Mouse (Mus musculus) C2C12 (cell line): ENCODE results near the gene Gpc5. TPM values are rescaled to one million over a fixed set of nuclear protein-coding genes. Genes with fewer than 3 reads are reported as not detected.

Source experiments
- H3K27me3 ChIP-seq: one replicate; pipeline ENCODE4 v1.6.1; 2011; ENCODE audit not compliant: control insufficient read depth, insufficient read depth, insufficient read length
- H3K36me3 ChIP-seq: one replicate; pipeline ENCODE4 v1.6.1; 2011; ENCODE audit not compliant: control insufficient read depth, insufficient read depth
- H3K4me3 ChIP-seq: one replicate; pipeline ENCODE4 v1.5.1; 2011; ENCODE audit warnings: mild to moderate bottlenecking, control low read depth; ENCODE audit not compliant: poor library complexity, insufficient read depth, severe bottlenecking
- H3K79me2 ChIP-seq: one replicate; pipeline ENCODE4 v1.6.1; 2011; ENCODE audit not compliant: control insufficient read depth, insufficient read depth
- H3K79me3 ChIP-seq: one replicate; pipeline ENCODE4 v1.6.1; 2011; ENCODE audit warnings: low read depth, control low read depth
- H3ac ChIP-seq: one replicate; pipeline ENCODE3; 2011; ENCODE audit warnings: low read depth; ENCODE audit not compliant: control insufficient read depth, insufficient read length
- CEBPB ChIP-seq: IDR thresholded peaks from one replicate; pipeline ENCODE4 v1.6.1; 2011; ENCODE audit warnings: low read depth, mild to moderate bottlenecking, control low read depth, moderate library complexity
- CTCF ChIP-seq: IDR thresholded peaks from one replicate; pipeline ENCODE4 v1.5.1; 2011; ENCODE audit not compliant: control insufficient read depth, insufficient read depth, insufficient read length
- FOSL1 ChIP-seq: IDR thresholded peaks from one replicate; pipeline ENCODE4 v1.8.0; 2011; ENCODE audit warnings: mild to moderate bottlenecking, low read length; ENCODE audit not compliant: poor library complexity, insufficient read depth, severe bottlenecking
- MAX ChIP-seq: IDR thresholded peaks from one replicate; pipeline ENCODE4 v1.6.1; 2011; ENCODE audit warnings: mild to moderate bottlenecking, control low read depth
- MYOD1 ChIP-seq: IDR thresholded peaks from one replicate; pipeline ENCODE4 v1.6.1; 2011; ENCODE audit warnings: low read depth; ENCODE audit not compliant: control insufficient read depth, insufficient read length
- MYOG ChIP-seq: IDR thresholded peaks from one replicate; pipeline ENCODE4 v1.6.1; 2011; ENCODE audit not compliant: control insufficient read depth, insufficient read length; ENCODE audit errors: extremely low read depth
- USF1 ChIP-seq: IDR thresholded peaks from one replicate; pipeline ENCODE4 v1.6.1; 2011; ENCODE audit warnings: low read depth, mild to moderate bottlenecking, control low read depth, moderate library complexity
- polyA plus RNA-seq: library from polyadenylated mRNA; unstranded; fragments of >200 nt; fragmentation: generic; extraction: Trizol; gene quantifications from one replicate; pipeline ENCODE4 v1.2.1, GENCODE M21; 2012; ENCODE audit warnings: missing spikeins

Gpc5 gene
- polyA plus RNA-seq, 1 experiment = not detected

- H3K27me3 ChIP-seq = no peaks in the 10 kb centered on the region
- no peaks in the 10 kb centered on the region for H3K36me3 ChIP-seq
- H3K79me2 ChIP-seq = no peaks in the 10 kb centered on the region
- no peak overlapping the region for H3ac ChIP-seq
- H3K79me3 ChIP-seq = no peaks in the 10 kb centered on the region
- no peak overlapping the region for H3K4me3 ChIP-seq
- TF ChIP-seq USF1 (no peak), MAX (no peak), MYOG (no peak), MYOD1 (no peak), FOSL1 (no peak), CEBPB (no peak), CTCF (no peak)
These were observed 234.4 kb downstream of the Gpc5 start for GRCm38 (mm10) chr14:115326426-115326825.

GRCm38 (mm10) chr14:115339084-115339483, 247.1 kb downstream of the Gpc5 start:
- H3K36me3 ChIP-seq = no peaks in the 10 kb centered on the region
- H3K79me2 ChIP-seq = no peaks in the 10 kb centered on the region
- no peaks in the 10 kb centered on the region for H3K27me3 ChIP-seq

GRCm38 (mm10) chr14:115342597-115342996, 250.6 kb downstream of the Gpc5 start:
- H3K79me2 ChIP-seq = no peaks in the 10 kb centered on the region
- TF ChIP-seq MAX (no peak), CEBPB (no peak), USF1 (no peak)

More at GRCm38 (mm10) chr14:115339084-115339483, 247.1 kb downstream of the Gpc5 start:
- H3K4me3 ChIP-seq = no peak overlapping the region
- TF ChIP-seq FOSL1 = no peak
- no peak for TF ChIP-seq CEBPB
- no peak for TF ChIP-seq USF1
- TF ChIP-seq MAX = no peak
- no peak for TF ChIP-seq MYOG
- H3K79me3 ChIP-seq = no peaks in the 10 kb centered on the region
- H3ac ChIP-seq = no peak overlapping the region

GRCm38 (mm10) chr14:115349448-115349847, 257.4 kb downstream of the Gpc5 start:
- Histone ChIP-seq H3ac (no peak overlapping the region), H3K27me3 (no peaks in the 10 kb centered on the region), H3K36me3 (no peaks in the 10 kb centered on the region), H3K4me3 (no peak overlapping the region), H3K79me3 (no peaks in the 10 kb centered on the region), H3K79me2 (no peaks in the 10 kb centered on the region)
- no peak for TF ChIP-seq MAX
- TF ChIP-seq USF1 = no peak
- no peak for TF ChIP-seq MYOD1
- no peak for TF ChIP-seq CTCF
- no peak for TF ChIP-seq CEBPB
- no peak for TF ChIP-seq MYOG
- no peak for TF ChIP-seq FOSL1

More at GRCm38 (mm10) chr14:115342597-115342996, 250.6 kb downstream of the Gpc5 start:
- no peaks in the 10 kb centered on the region for H3K36me3 ChIP-seq
- H3K27me3 ChIP-seq = no peaks in the 10 kb centered on the region
- no peaks in the 10 kb centered on the region for H3K79me3 ChIP-seq
- H3K4me3 ChIP-seq = no peak overlapping the region
- H3ac ChIP-seq = no peak overlapping the region

GRCm38 (mm10) chr14:115365320-115365935, 273.4 kb downstream of the Gpc5 start:
- TF ChIP-seq CEBPB (no peak), CTCF (no peak), MAX (no peak), MYOG (no peak), MYOD1 (no peak), USF1 (no peak), FOSL1 (no peak)
- Histone ChIP-seq H3K36me3 (no peaks in the 10 kb centered on the region), H3ac (no peak overlapping the region), H3K79me3 (no peaks in the 10 kb centered on the region), H3K4me3 (no peak overlapping the region), H3K79me2 (no peaks in the 10 kb centered on the region), H3K27me3 (no peaks in the 10 kb centered on the region)

- Histone ChIP-seq H3K27me3 (no peaks in the 10 kb centered on the region), H3K79me2 (no peaks in the 10 kb centered on the region), H3K79me3 (no peaks in the 10 kb centered on the region), H3ac (no peak overlapping the region), H3K36me3 (no peaks in the 10 kb centered on the region), H3K4me3 (no peak overlapping the region)
- TF ChIP-seq CTCF (no peak), CEBPB (no peak), MYOG (no peak), MAX (no peak), FOSL1 (no peak), USF1 (no peak), MYOD1 (no peak)
These were observed 277.7 kb downstream of the Gpc5 start for GRCm38 (mm10) chr14:115369611-115370167.
